Mouse (Mus musculus) adrenal gland, adult 18-20 months (tissue): ENCODE data around the gene Prpsap2. TPM values are rescaled to one million over a fixed set of nuclear protein-coding genes. Genes with fewer than 3 reads are reported as not detected.

Source experiments
- DNase-seq, 2 experiments: peaks; one replicate each; pipeline ENCODE4 v3.0.0; 2021 to 2022; ENCODE audit warnings: low spot score in 2 of 2
- total RNA-seq, 2 experiments: library from RNA; stranded (reverse); gene quantifications; 1 replicate in 1 of 2; 2 replicates in 1 of 2; pipeline ENCODE4 v1.2.3; 2021

Prpsap2 gene
- total RNA-seq, 2 experiments from 2014 or later, result 25.1 to 27.9 TPM

DNA sequence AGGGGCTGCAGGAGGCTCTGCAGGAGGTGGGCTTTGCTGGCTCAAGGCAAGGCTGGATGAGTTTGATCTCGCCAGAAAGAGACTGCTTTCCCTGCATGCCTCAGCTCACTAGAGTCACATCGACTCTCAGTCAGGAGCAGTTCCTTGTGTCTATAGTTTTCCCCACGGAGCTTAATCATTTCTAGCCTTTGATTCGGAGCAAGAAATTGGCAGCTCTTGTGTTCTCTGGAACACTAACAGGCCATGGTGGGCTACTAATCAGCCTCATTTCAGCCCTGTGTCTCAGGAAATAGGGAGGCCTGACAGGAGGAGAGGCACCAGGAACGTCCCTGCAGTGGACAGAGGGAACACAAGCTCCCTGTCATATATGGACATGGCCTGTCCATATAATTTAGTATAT lies 43.9 kb downstream of the Prpsap2 start:
- no peak for DNase-seq

DNA sequence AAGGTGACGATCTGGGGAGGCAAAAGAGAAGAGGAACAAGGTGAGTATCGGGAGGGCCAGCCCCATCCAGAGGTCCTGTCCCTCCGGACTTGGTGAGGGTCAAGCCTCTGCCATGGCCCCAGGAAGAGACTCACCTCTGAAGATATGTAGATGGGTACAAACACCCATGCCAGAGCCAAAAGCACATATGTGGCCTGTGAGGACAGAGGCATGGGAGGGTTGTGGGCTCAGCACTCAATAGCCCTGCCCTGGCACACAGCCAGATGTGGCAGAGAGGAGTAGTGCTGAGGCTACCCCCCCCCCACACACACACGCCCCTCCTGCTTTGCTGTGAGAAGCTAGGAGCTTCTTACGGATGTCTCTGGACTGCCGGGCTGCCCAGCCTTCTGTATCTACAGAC lies 46.8 kb downstream of the Prpsap2 start:
- DNase-seq, result no peak

DNA sequence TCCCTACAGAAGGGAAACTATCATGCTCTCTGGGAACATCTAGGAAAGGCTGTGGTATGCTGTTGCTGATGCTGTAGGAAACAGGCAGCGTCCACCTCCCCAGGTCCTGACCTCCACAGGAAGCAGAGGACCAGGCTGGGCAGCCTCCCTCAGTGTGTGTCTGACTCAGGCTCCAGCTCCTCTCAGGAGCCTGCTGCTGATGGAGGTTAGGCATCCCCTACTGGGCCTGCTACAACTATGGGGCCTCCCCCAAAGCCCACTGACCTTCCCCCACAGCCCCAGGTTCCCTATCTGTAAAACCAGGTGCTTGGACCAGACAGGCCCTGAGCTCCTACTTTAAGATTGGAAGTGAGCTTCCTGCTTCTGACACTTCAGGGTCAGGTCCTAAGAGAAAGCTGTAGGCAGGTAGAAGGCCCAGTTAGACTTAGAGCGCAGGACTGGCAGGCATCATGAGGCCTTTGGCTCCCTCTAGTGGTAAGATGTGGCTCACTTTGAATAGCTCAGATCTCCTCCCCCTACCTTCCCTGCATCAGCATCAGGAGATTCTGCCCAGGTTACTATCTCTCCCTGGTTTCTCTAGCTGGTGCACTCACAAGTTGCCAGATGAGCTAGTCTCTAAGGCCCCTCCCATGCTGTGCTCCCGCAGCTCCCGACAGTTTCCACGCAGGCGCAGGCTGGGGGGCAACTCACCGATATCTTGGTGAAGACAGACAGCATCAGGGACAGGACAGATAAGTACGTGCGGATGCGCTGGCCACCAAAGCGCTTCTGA lies 47.4 kb downstream of the Prpsap2 start:
- peak; percentile 50 to 64 for DNase-seq

DNA sequence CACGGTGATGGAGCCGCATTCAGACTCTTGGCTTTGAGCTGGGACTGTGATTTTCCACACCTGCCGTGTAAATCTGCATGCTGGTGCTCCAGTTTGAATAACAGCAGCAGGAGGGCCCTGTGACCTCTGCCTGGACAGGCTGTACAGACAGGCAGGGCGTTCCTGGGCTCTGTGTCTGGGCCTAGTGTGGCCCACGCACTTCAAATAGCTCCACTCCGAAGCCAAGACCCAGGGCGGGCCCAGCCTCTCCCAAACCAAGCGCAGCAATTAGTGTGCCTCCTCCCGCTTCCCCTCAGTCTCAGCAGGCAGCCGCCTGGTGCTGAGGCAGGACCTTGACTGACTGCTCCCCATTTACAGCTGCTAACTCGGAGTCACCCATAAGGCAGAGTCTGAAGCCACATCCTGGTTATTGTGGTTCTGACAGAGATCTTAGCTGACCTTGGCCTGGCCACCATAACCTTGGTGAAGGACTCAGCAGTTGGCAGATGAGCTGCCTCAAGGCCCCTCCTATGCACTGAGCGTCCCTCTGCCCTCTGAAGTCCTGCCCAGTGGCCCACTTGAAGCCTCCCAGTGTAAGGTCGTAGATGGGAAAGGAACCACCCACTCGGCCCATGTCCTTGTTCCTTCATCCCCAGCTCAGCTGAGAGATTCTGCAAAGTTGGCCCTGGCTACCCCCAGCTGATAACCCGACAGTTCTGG lies 48.6 kb downstream of the Prpsap2 start:
- DNase-seq, result peak; percentile 32 to 37

DNA sequence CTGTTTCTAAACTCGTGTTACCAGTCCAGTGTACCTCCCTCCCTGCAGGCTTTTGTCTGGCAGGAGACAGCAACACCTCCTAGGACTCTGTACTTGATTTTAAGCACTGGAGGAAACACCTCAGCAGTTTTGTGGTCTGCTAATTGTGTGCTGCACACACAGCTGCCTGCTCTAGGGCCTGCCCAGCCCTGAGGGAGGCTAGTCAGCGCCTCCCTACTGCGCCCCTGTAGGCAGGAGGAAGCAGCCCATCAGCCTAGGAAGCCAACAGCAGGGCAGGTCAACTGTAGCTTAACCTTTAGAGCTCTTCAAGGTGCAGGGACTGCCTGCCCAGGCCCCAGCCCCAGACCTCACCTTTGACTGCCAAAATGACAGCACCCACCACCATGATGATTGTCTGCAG lies 53.0 kb downstream of the Prpsap2 start:
- DNase-seq, result no peak

DNA sequence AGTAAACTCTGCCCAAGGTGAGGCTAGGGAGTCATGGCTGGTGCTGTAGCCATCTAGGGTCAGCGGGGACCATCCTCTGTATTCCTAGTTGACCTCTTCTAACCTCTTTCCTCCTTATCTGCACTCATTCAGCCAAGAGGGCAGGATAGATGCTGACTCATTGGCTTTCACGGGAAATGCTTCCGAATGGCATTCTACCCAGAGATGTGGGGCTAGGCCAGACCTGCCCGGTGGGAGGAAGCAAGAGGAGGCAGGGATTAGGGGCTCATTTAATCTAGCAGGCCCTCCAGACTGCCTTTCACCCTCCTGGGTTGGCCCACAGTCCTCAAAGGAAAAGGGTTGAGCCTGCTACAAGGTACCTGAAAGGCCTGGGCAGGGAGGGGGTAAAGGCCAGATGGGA lies 55.7 kb downstream of the Prpsap2 start:
- DNase-seq, result no peak

DNA sequence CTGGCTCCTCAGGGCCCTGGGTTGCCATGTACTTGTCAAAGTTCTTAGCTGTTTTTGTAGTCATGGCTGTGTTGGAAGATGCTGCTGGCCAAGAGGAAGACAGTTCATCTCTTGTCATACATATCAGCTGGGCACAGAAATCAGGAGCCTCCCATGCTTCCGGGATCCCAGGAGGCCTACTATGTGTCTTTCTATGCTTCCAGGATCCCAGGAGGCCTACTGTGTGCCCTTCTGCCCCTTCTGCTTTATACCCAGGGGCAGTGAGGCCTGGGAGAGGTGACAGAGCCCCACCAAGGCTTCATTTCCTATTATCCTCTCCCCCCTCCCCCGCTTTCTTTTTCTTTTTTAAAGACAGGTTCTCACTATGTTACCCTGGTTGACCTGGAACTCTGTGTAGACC lies 56.3 kb downstream of the Prpsap2 start:
- no peak for DNase-seq

DNA sequence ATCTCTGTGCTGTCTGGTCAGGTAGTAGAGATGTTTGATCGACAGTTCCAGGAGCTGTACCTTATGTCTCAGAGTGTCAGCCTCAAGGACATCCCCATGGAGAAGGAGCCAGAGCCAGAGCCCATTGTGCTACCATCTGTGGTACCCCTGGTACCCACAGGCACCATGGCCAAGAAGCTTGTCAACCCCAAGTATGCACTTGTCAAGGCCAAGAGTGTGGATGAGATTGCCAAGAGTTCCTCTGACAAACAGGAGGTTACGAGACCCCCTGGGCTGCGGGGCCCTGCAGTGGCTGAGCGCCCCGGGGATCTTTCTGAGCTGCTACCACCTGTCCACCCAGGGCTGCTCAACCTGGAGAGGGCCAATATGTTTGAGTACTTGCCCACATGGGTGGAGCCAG lies 59.4 kb downstream of the Prpsap2 start:
- no peak for DNase-seq

DNA sequence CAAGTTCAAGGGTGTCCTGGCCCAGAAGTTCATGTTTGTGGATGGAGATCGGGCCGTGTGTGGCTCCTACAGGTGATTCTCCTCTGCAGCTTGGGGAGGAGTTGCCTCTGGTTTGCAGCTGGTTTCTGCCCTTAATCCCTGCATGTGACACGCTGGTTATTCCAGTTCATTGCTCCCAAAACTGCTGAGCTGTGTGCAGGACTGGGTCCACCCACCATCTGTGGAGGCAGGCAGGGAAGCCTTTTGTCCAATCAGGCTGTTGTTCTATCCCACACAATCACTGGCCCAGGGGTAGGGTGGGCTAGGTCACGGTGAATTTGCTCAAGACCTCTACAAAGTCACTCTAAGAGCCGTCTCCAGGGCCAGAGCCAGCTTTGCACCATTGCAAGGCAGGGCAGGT lies 60.2 kb downstream of the Prpsap2 start:
- DNase-seq, result no peak

DNA sequence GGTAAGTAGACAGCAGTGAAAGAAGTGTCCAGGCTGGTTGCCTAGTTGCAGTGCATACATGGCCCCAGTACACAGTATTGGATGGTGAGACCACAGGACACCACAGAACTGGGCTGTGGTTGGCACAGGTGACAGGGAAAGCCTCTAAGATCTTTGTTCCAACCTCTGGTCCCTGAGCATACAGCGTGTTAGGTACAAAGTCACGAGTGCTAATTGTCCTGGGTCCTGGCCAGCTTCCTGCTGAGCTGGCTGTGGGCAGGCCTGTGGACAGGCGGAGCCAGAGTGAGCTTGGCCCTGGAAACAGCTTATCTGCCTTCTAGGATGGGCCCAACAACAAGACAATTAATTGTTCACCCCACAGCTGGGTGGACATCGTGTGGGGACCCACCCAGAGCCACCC lies 62.0 kb downstream of the Prpsap2 start:
- no peak for DNase-seq

DNA sequence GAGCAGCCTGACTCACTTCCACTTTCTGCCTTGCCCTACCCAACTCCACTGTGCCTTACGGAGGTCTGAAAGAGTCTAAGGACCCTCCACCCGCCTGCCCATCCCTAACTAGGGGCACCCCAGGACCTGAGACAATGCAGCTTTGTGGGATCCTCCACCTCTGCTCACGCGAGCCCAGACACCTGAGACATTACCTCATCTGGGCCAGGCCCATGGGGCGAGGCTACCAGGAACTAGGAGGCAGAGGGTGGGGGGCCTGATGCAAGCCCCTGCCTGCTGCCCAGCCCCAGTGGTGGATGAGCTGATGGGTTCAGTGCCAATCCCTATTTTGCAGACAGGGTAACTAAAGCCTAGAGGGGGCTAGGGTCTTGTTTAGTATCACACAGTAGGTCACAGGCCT lies 62.4 kb downstream of the Prpsap2 start:
- no peak for DNase-seq

DNA sequence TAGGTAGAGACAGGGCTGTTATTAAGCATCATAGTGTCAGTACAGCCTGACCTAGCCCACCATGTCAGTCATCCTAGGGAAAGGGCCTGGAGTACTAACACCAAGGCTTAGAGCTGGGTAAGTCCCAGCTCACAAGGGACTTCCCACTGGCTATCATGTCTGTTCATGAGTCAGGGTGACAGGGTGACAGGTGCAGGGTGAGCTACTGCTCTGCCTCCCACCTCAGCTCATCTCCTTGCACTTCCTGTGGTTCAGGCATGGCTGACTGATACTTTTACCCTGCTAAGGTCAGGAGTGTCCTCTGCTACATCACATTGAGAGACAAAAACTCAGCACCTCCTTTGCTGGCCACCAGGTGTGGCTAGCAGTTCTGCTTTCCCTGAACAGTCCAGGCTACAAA lies 63.0 kb downstream of the Prpsap2 start:
- no peak for DNase-seq

DNA sequence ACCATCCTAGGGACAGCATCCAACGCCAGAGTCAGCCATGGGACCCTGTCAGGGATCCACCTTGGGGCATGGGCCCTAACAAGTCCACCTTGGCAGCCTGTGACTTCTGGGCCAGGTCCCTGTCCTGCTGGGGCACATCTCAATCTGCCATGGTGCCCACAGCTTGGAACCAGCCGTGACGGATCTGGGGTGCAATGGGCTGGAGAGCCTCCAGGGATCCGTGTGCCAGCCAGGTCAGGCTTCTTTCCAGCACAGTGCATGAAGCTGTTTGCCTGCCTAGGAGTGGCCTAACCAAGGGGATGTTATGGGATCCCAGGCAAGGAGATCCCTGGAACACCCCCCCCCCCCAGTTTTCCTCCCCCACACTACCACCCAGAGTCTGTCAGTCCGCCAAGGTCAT lies 68.9 kb downstream of the Prpsap2 start:
- no peak for DNase-seq

DNA sequence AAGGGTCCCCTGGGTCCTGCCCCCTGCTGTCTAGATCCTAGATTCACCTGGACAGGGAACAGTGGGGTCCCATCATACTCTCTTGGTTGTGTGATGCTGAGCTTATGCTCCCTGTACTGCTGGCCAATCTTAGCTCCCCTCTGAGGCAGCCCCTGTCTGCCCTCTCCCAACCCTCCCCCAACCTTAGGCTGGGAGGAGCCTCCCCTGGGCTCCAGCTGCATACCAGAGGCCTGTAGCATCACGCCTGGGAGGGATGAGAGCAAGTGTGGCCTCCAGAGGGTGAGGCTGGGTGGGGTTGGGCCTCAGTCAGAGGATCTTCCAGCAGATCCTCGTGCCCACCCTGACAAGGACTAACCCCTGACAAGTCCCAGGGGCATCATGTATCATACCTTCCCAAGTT lies 74.3 kb downstream of the Prpsap2 start:
- DNase-seq, result no peak

DNA sequence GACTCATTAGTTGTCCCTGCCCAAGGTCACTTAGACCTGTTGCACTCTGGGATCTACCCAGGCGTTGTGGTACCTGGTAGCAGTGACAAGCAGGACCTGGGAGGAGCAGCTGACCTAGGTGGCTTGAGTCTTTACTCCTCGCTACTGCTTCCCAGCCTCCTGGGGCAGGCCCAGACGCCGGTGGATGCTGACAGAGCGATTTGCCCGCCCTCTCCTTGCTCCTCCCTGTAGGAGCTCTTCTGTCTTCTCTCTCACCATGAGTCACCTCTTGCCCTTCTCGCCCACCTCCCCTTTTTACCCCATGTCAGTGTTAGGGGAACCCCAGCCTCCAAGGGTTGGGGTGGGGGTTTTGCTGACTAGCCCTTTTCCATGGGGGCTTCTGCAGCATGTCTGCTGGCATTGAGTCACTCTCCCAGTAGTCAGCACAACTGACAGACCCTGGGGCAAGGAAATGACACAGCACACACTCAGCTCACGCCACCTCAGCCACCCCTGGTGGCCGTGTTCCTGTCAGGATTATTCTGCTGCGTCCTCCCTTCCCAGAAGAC lies 74.9 kb downstream of the Prpsap2 start:
- DNase-seq, result no peak

DNA sequence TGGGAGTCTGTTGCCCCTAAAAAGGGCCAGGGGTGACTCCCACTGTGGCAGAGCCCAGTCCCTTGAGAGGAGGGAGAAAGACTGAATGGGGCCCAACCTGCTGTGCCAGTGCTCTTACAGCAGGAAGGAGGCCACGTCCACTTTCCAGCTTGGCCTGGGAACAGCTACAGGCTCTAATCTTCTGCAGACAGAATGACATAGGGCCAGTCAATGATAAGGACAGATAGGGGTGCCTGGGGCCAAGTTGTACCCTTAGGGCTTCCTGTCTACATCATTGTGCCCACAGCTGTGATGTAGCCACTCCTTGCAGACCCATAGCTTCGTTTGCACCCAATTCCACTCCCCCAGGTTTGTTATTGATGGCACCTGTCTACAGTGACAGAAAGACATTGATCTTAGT lies 75.7 kb downstream of the Prpsap2 start:
- no peak for DNase-seq

DNA sequence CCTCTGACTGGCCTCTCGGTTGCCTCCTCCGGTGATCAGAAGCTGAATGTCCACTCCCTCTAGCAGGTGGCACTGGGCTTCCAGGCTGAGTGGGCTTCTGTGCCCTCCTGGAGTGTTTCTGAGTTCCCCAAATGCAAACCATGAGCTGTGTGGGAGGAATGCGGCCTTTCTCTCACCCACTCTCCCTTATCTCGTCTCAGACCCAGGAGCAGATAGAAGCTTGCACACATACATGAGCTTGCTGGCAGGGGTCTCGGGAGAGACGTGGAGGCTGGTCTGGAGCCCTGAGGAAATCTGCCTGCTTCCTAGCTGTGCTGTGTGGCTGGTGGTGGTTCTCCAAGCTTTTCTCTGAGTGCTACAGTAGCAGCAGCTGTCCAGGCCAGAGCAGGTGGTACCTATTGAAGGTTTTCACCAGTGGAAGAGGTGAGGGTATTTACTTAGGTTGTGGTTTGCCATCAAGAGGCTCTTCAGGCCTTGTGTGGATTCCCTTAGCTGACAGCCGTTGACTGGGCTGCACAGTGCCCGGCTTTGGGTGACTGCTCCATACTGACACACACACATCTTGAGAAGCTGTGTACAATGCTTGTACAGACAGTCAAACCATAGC lies 76.7 kb downstream of the Prpsap2 start:
- DNase-seq, result no peak

DNA sequence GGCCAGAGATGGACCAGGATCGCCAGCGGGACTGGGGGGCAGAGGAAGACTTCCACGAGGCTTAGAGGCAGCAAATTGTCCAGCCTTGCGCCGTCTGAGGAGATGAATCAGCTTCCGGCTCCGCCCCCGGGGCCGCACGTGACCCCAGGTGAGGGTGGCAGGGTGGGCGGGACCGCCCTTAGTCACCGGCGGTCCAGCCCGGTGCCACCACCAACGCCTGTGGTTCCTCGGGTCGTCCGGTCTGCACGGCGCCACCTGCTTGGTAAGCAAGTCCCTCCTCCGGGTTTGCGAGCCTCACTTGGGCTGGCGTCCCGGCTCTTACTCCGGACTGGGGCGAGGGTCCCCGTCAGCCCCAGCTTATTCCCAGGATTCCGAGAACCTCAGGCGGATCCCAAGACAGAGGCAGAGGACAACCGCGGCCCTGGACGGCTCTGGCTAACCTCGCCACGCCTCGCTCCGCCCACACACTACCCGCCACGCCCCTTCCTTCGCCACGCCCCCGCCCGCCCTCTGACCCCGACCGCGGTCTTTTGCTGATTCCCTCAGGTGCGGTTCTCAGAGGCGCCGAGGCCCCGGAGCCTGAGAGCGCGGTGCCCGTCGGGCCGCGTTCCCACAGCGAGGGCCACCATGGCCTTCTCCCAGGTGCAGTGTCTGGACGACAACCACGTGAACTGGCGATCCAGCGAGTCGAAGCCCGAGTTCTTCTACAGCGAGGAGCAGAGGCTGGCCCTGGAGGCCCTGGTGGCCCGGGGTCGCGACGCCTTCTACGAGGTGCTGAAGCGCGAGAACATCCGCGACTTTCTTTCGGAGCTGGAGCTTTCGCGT lies 77.8 kb downstream of the Prpsap2 start, which contains the start of gene Fam83g:
Gene Fam83g (plus strand): TSS at position 185 of the 825 bp plus-strand sequence.
- DNase-seq, result peak; percentile 60
